Mouse (Mus musculus) bone marrow, adult 2 months (tissue): ENCODE measurements around the gene Gm4787.

ENCODE experiments used
- CTCF ChIP-seq: fragments of 200-500 bp; IDR thresholded peaks from 2 replicates; pipeline ENCODE4 v1.5.1; 2011; ENCODE audit warnings: low read length, control low read depth; ENCODE audit not compliant: control insufficient read depth, insufficient read depth
- POLR2A ChIP-seq: fragments of 200-500 bp; IDR thresholded peaks from 2 replicates; pipeline ENCODE4 v1.6.1; 2011; ENCODE audit warnings: low read depth, mild to moderate bottlenecking, control low read depth, low read length, borderline replicate concordance; ENCODE audit not compliant: control insufficient read depth

DNA sequence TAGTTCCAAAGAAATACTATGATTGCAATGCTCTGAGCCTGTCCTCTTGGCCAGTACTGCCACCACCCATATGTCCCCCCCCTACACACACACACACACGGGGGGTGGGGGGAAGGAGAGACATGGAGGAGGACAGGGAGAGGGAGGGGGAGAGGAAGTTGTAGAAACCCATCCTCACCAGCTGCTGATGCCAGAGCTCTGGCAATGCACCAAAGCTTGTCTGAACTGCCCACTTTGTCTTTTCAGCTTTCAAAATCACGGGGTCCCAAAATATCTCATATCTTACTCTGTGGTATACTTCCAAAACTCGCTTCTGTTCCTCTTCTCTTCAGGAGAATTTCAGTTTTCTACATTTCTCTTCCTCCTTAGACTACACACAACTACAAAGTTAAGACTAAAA lies 33.9 kb upstream of the Gm4787 start:
- TF ChIP-seq CTCF, result no peak
- TF ChIP-seq POLR2A, result no peak
